Mouse (Mus musculus) embryonic facial prominence, embryonic 14.5 days (tissue): ENCODE measurements around the gene Rapgef6. TPM values are rescaled to one million over a fixed set of nuclear protein-coding genes. Genes with fewer than 3 reads are reported as not detected.
"Not testable (repeated sequence)": the region's sequence is repeated elsewhere in the genome, so short reads cannot be mapped to it uniquely, and the experiment has no call there.

Experiments
- ATAC-seq: fragments of 200-750 bp; cut with Nextera tagmentation; 2 replicates; pipeline ENCODE4 v1.8.0; 2017; ENCODE audit warnings: low read depth, moderate number of reproducible peaks, moderate TSS enrichment
- DNase-seq: peaks from one replicate; pipeline ENCODE4 v3.0.0-alpha.2; 2015; ENCODE audit warnings: low spot score
- H3K27ac ChIP-seq: fragments of 300-500 bp; sonication (generic); replicated peaks from 2 replicates; pipeline ENCODE4 v1.5.1; 2014; ENCODE audit warnings: low read depth, mild to moderate bottlenecking, low read length, moderate library complexity
- H3K27me3 ChIP-seq: fragments of 300-500 bp; sonication (generic); replicated peaks from 2 replicates; pipeline ENCODE4 v1.6.1; 2014; ENCODE audit warnings: low read length; ENCODE audit not compliant: control insufficient read depth, insufficient read depth
- H3K36me3 ChIP-seq: fragments of 300-500 bp; sonication (generic); 2 replicates; pipeline ENCODE4 v1.6.1; 2014; ENCODE audit warnings: low read length, mixed read lengths; ENCODE audit not compliant: control insufficient read depth, insufficient read depth
- H3K4me1 ChIP-seq: fragments of 300-500 bp; sonication (generic); 2 replicates; pipeline ENCODE4 v1.6.1; 2014; ENCODE audit warnings: antibody characterized with exemption, low read length; ENCODE audit not compliant: control insufficient read depth, insufficient read depth
- H3K4me2 ChIP-seq: fragments of 300-500 bp; sonication (generic); 2 replicates; pipeline ENCODE4 v1.6.1; 2014; ENCODE audit warnings: low read depth, mild to moderate bottlenecking, low read length, moderate library complexity, mixed read lengths
- H3K4me3 ChIP-seq: fragments of 300-500 bp; sonication (generic); 2 replicates; pipeline ENCODE4 v1.5.1; 2014; ENCODE audit warnings: low read depth, mild to moderate bottlenecking, low read length
- H3K9ac ChIP-seq: fragments of 300-500 bp; sonication (generic); 2 replicates; pipeline ENCODE4 v1.6.1; 2014; ENCODE audit warnings: low read depth, mild to moderate bottlenecking, low read length, moderate library complexity, mixed read lengths
- H3K9me3 ChIP-seq: fragments of 300-500 bp; sonication (generic); 2 replicates; pipeline ENCODE4 v1.6.1; 2016; ENCODE audit warnings: low read length; ENCODE audit not compliant: control insufficient read depth
- WGBS: fragments of 180-500 bp; shearing (Covaris S2); extraction: QIAGEN DNeasy Blood & Tissue Kit; methylation state at CpG from one replicate; pipeline ENCODE4 v1.1.7; 2014; 5-methylcytosine and 5-hydroxymethylcytosine counted together
- polyA plus RNA-seq: library from polyadenylated mRNA; unstranded; fragments of >200 nt; fragmentation: Nextera tagmentation; extraction: Ambion mirVana; gene quantifications from 2 replicates; pipeline ENCODE4 v1.2.1, GENCODE M21; 2014

The Rapgef6 gene
- polyA plus RNA-seq, 1 experiment from 2014 or later, result 24.0 TPM

DNA sequence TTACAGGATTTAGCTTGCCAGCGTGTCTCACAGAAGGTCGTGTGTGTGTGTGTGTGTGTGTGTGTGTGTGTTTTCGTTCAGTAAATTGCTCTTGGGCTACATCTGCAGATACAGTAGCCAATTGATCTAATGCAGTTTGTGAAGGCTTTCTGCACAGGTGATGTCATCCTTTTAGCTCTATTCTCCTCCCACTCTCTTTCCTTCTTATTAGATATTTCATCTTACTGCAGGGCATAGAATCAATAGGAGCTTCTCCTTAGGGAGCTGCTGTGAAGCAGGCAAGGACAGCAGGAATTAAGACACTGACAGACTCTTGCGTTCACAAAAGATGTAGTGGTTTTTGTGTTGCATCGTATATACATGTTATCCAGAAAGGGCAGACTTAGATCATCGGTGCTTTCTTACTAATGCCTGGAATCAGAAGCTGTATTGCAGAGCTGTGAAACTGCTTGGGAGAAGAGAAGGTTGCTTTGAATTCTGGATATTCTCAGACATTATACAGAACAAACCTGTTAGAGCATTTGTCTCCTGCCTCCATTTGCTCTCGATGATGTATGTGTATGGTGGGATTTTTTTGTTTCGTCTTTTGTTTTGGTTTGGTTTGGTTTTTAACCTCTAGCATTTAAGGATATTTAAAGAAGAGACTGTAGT lies 73.4 kb downstream of the Rapgef6 start:
- Histone ChIP-seq H3K4me3 (no peak overlapping the region), H3K9me3 (no peaks in the 10 kb centered on the region), H3K4me1 (0 out of 2 replicates have a peak, but pooled peaks cover 3% of the 10 kb centered on the region), H3K27ac (no peak overlapping the region), H3K27me3 (no peaks in the 10 kb centered on the region), H3K36me3 (no peaks in the 10 kb centered on the region), H3K9ac (no peak overlapping the region), H3K4me2 (no peak overlapping the region)
- 82% methylated on average over 8 of the region's 8 CpGs for WGBS
- no peak; the same call in 1 of the 2 replicates for ATAC-seq
- DNase-seq, result no peak

- H3K9me3 ChIP-seq, result no peaks in the 10 kb centered on the region
- no peak overlapping the region for H3K27ac ChIP-seq
- no peak overlapping the region for H3K4me3 ChIP-seq
- H3K4me1 ChIP-seq, result no peaks in the 10 kb centered on the region
- H3K9ac ChIP-seq, result no peak overlapping the region
- ATAC-seq (no peak), DNase-seq (no peak)
- no peaks in the 10 kb centered on the region for H3K36me3 ChIP-seq
- WGBS, result 74% methylated on average over 1 of the region's 1 CpGs
- H3K4me2 ChIP-seq, result no peak overlapping the region
- H3K27me3 ChIP-seq, result no peaks in the 10 kb centered on the region
Observed at GRCm38 (mm10) chr11:54597902-54598447, 75.3 kb downstream of the Rapgef6 start.

DNA sequence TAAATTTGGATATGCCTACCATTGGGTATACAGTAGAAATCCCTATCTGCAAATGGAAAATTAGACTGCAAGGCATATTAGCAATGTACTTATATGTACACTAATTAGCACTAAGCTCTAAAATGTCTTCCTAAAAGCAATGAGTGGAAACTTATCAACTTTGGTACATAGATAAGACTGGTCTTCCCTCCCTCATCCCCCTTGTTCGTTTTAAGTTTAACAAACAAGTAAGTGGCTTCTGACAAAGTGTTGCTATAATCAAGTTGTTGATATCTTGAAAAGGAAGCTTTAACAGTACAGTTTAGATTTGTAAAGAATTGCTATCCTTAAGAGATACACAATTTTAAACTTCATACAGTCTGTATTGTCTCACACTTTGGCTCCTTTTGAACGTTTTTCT lies 78.5 kb downstream of the Rapgef6 start:
- no peak overlapping the region for H3K4me2 ChIP-seq
- no peaks in the 10 kb centered on the region for H3K9me3 ChIP-seq
- no peak overlapping the region for H3K27ac ChIP-seq
- no peaks in the 10 kb centered on the region for H3K36me3 ChIP-seq
- ATAC-seq (no peak), DNase-seq (no peak)
- H3K27me3 ChIP-seq, result no peaks in the 10 kb centered on the region
- no peak overlapping the region for H3K4me3 ChIP-seq
- no peaks in the 10 kb centered on the region for H3K4me1 ChIP-seq
- WGBS, result 85% methylated on average over 2 of the region's 2 CpGs
- no peak overlapping the region for H3K9ac ChIP-seq

- H3K9ac ChIP-seq, ATAC-seq, H3K4me1 ChIP-seq, DNase-seq, H3K27me3 ChIP-seq, H3K27ac ChIP-seq, H3K9me3 ChIP-seq, H3K4me2 ChIP-seq, H3K4me3 ChIP-seq, H3K36me3 ChIP-seq: not testable (repeated sequence)
- 75% methylated on average over 1 of the region's 1 CpGs for WGBS
Observed at GRCm38 (mm10) chr11:54602764-54603163, 80.1 kb downstream of the Rapgef6 start.

DNA sequence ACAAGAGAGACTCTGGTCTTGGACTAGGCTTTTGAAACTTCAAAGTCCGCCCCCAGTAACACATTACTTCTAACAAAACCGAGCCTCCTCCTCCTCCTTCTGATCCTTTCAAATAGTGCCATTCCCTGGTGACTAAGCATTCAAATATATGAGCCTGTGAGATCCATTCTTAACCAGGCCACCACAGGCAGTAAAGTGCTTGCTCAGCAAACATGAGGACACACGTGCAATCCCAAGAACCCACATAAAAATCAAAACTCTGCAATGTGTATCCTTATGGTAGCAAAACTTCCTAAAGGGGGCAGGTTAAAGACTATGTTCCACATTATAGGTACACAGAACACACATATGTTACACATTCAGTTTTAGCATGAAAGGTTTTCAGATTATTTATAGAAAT lies 81.8 kb downstream of the Rapgef6 start:
- Histone ChIP-seq H3K27ac (no peak overlapping the region), H3K27me3 (no peaks in the 10 kb centered on the region), H3K4me2 (no peak overlapping the region), H3K36me3 (no peaks in the 10 kb centered on the region), H3K4me3 (no peak overlapping the region), H3K9me3 (no peaks in the 10 kb centered on the region), H3K9ac (no peak overlapping the region), H3K4me1 (no peaks in the 10 kb centered on the region)
- WGBS, result 76% methylated on average over 3 of the region's 3 CpGs
- ATAC-seq, result no peak
- no peak for DNase-seq

- H3K36me3 ChIP-seq, result no peaks in the 10 kb centered on the region
- H3K4me3 ChIP-seq, result no peak overlapping the region
- H3K9ac ChIP-seq, result no peak overlapping the region
- no peak for DNase-seq
- H3K27ac ChIP-seq, result no peak overlapping the region
- H3K4me1 ChIP-seq, result no peaks in the 10 kb centered on the region
- ATAC-seq, result no peak
- H3K9me3 ChIP-seq, result no peaks in the 10 kb centered on the region
- H3K4me2 ChIP-seq, result no peak overlapping the region
- H3K27me3 ChIP-seq, result no peaks in the 10 kb centered on the region
Observed at GRCm38 (mm10) chr11:54613628-54614027, 91.0 kb downstream of the Rapgef6 start.

DNA sequence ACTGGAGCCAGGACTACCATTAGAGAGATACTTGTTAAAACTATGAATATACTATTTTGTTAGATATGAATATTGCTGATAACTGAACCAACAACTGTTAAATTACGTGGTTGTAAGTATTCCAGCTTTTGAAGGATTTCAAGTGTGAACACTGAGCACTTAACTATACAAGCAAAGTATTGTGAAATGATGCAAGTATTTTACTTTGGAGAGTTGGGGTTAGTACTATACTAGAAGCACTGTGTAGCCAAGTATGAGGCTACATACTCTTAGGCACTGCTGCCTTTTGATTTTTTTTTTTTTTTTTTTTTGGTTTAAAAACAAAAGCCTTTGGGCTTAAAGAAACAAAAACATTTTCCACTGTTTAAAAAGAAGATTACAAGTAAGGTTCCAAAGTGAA lies 91.9 kb downstream of the Rapgef6 start:
- no peaks in the 10 kb centered on the region for H3K36me3 ChIP-seq
- no peak for ATAC-seq
- no peak overlapping the region for H3K9ac ChIP-seq
- H3K4me2 ChIP-seq, result no peak overlapping the region
- DNase-seq, result no peak
- H3K27ac ChIP-seq, result no peak overlapping the region
- 91% methylated on average over 1 of the region's 1 CpGs for WGBS
- H3K4me1 ChIP-seq, result no peaks in the 10 kb centered on the region
- no peak overlapping the region for H3K4me3 ChIP-seq
- H3K27me3 ChIP-seq, result no peaks in the 10 kb centered on the region
- no peaks in the 10 kb centered on the region for H3K9me3 ChIP-seq

GRCm38 (mm10) chr11:54618841-54619240 lies 96.2 kb downstream of the Rapgef6 start:
- ATAC-seq (no peak), DNase-seq (no peak)
- Histone ChIP-seq H3K9ac (no peak overlapping the region), H3K27me3 (no peaks in the 10 kb centered on the region), H3K9me3 (no peaks in the 10 kb centered on the region), H3K27ac (no peak overlapping the region), H3K36me3 (peaks cover 7% of the 10 kb centered on the region; the same call in 1 of the 2 replicates), H3K4me1 (no peaks in the 10 kb centered on the region), H3K4me3 (no peak overlapping the region), H3K4me2 (no peak overlapping the region)
- 51% methylated on average over 2 of the region's 2 CpGs for WGBS

DNA sequence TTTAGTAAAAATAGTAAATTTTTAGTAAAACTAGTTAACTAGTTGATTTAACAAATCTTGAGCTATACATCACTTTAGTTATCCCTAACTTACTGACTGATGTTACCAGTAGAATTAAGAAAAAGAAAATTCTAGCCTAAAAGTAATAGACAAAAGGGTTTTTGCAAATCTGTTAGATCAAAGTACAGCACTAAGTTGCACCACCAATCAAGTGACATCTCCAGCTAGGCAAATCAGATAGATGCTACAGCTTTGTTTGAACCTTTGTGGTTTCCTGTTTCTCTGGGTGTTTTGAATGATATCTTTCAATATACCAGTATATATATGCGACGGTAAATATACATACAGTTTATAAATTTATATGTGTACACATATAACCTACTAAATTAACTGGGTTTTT lies 99.1 kb downstream of the Rapgef6 start:
- ATAC-seq (no peak), DNase-seq (no peak)
- Histone ChIP-seq H3K9me3 (no peaks in the 10 kb centered on the region), H3K4me2 (no peak overlapping the region), H3K9ac (no peak overlapping the region), H3K4me1 (no peaks in the 10 kb centered on the region), H3K27me3 (no peaks in the 10 kb centered on the region), H3K27ac (no peak overlapping the region), H3K36me3 (peaks cover 7% of the 10 kb centered on the region; the same call in 1 of the 2 replicates), H3K4me3 (no peak overlapping the region)
- 95% methylated on average over 2 of the region's 2 CpGs for WGBS
